Mouse (Mus musculus) hindbrain, embryonic 13.5 days (tissue): Measurements from ENCODE around the gene Gsto1. TPM values are rescaled to one million over a fixed set of nuclear protein-coding genes. Genes with fewer than 3 reads are reported as not detected.

Source experiments
- ATAC-seq: fragments of 200-750 bp; cut with Nextera tagmentation; 2 replicates; pipeline ENCODE4 v1.8.0; 2017; ENCODE audit warnings: moderate TSS enrichment; ENCODE audit not compliant: low FRiP score
- H3K27ac ChIP-seq: fragments of 300-500 bp; sonication (generic); 2 replicates; pipeline ENCODE4 v1.5.1; 2015; ENCODE audit warnings: inconsistent platforms, mild to moderate bottlenecking, moderate library complexity
- H3K27me3 ChIP-seq: fragments of 300-500 bp; sonication (generic); 2 replicates; pipeline ENCODE4 v1.6.1; 2015; ENCODE audit warnings: mild to moderate bottlenecking, inconsistent platforms
- H3K36me3 ChIP-seq: fragments of 300-500 bp; sonication (generic); 2 replicates; pipeline ENCODE4 v1.6.1; 2015; ENCODE audit warnings: mild to moderate bottlenecking, inconsistent platforms
- H3K4me1 ChIP-seq: fragments of 300-500 bp; sonication (generic); replicated peaks from 2 replicates; pipeline ENCODE4 v1.6.1; 2015; ENCODE audit warnings: inconsistent platforms
- H3K4me2 ChIP-seq: fragments of 300-500 bp; sonication (generic); 2 replicates; pipeline ENCODE4 v1.6.1; 2015; ENCODE audit warnings: inconsistent platforms, mild to moderate bottlenecking, moderate library complexity
- H3K4me3 ChIP-seq: fragments of 300-500 bp; sonication (generic); 2 replicates; pipeline ENCODE4 v1.5.1; 2015; ENCODE audit warnings: mild to moderate bottlenecking, inconsistent platforms
- H3K9ac ChIP-seq: fragments of 300-500 bp; sonication (generic); 2 replicates; pipeline ENCODE4 v1.6.1; 2015; ENCODE audit warnings: mild to moderate bottlenecking, inconsistent platforms
- H3K9me3 ChIP-seq: fragments of 300-500 bp; sonication (generic); 2 replicates; pipeline ENCODE4 v1.6.1; 2016; ENCODE audit warnings: inconsistent platforms
- WGBS: fragments of 180-500 bp; shearing (Covaris S2); methylation state at CpG from one replicate; pipeline ENCODE4 v1.1.7; 2015; 5-methylcytosine and 5-hydroxymethylcytosine counted together
- polyA plus RNA-seq: library from polyadenylated mRNA; unstranded; fragments of >200 nt; fragmentation: Nextera tagmentation; extraction: Ambion mirVana; gene quantifications from 2 replicates; pipeline ENCODE4 v1.2.1, GENCODE M21; 2015

Gsto1 gene
- polyA plus RNA-seq, result 117 and 118 TPM in 2 replicates

- ATAC-seq, result peak; percentile 94
- Histone ChIP-seq H3K4me2 (peak within 1 kb of the TSS; percentile 95), H3K9me3 (no peaks in the 10 kb centered on the region), H3K9ac (peak within 1 kb of the TSS; percentile 84), H3K4me1 (peaks cover 29% of the 10 kb centered on the region), H3K4me3 (peak within 1 kb of the TSS; percentile 73), H3K36me3 (peaks cover 13% of the 10 kb centered on the region; the same call in 1 of the 2 replicates), H3K27ac (peak within 1 kb of the TSS; percentile 64), H3K27me3 (no peaks in the 10 kb centered on the region)
- WGBS, result under 1% methylated on average over 60 of the region's 60 CpGs
These were observed at the start of gene Gsto1 for GRCm38 (mm10) chr19:47854796-47855783. TSS of gene Gsto1 (plus strand) at chr19:47854970.

GRCm38 (mm10) chr19:47812091-47812490, 42.7 kb upstream of the Gsto1 start:
- H3K4me3 ChIP-seq, result no peak overlapping the region
- no peaks in the 10 kb centered on the region for H3K9me3 ChIP-seq
- H3K36me3 ChIP-seq, result no peaks in the 10 kb centered on the region
- no peaks in the 10 kb centered on the region for H3K27me3 ChIP-seq
- no peak for ATAC-seq
- no peaks in the 10 kb centered on the region for H3K4me1 ChIP-seq
- H3K27ac ChIP-seq, result no peak overlapping the region
- H3K9ac ChIP-seq, result no peak overlapping the region
- no peak overlapping the region for H3K4me2 ChIP-seq
- WGBS, result 81% methylated on average over 10 of the region's 10 CpGs

- H3K36me3 ChIP-seq, result no peaks in the 10 kb centered on the region
- H3K4me3 ChIP-seq, result no peak overlapping the region
- 93% methylated on average over 5 of the region's 5 CpGs for WGBS
- no peak overlapping the region for H3K4me2 ChIP-seq
- H3K27ac ChIP-seq, result no peak overlapping the region
- no peak for ATAC-seq
- H3K9ac ChIP-seq, result no peak overlapping the region
- H3K9me3 ChIP-seq, result no peaks in the 10 kb centered on the region
- H3K27me3 ChIP-seq, result no peaks in the 10 kb centered on the region
- no peaks in the 10 kb centered on the region for H3K4me1 ChIP-seq
These were observed 40.0 kb upstream of the Gsto1 start for GRCm38 (mm10) chr19:47814721-47815120.

GRCm38 (mm10) chr19:47817692-47818091, 37.1 kb upstream of the Gsto1 start:
- ATAC-seq, result no peak
- 89% methylated on average over 9 of the region's 9 CpGs for WGBS

GRCm38 (mm10) chr19:47820832-47821493, 33.8 kb upstream of the Gsto1 start:
- no peak for ATAC-seq

More at GRCm38 (mm10) chr19:47817692-47818091, 37.1 kb upstream of the Gsto1 start:
- H3K36me3 ChIP-seq, result no peaks in the 10 kb centered on the region
- H3K4me1 ChIP-seq, result peaks cover 4% of the 10 kb centered on the region
- no peaks in the 10 kb centered on the region for H3K9me3 ChIP-seq
- no peak overlapping the region for H3K9ac ChIP-seq
- no peak overlapping the region for H3K4me2 ChIP-seq
- H3K4me3 ChIP-seq, result no peak overlapping the region
- H3K27me3 ChIP-seq, result peaks cover 5% of the 10 kb centered on the region; the same call in 1 of the 2 replicates
- H3K27ac ChIP-seq, result no peak overlapping the region

GRCm38 (mm10) chr19:47821494-47821872, 33.3 kb upstream of the Gsto1 start:
- ATAC-seq, result no peak
- Histone ChIP-seq H3K4me1 (peaks cover 4% of the 10 kb centered on the region), H3K4me3 (no peak overlapping the region), H3K4me2 (no peak overlapping the region), H3K36me3 (no peaks in the 10 kb centered on the region), H3K9ac (no peak overlapping the region), H3K9me3 (no peaks in the 10 kb centered on the region), H3K27me3 (peaks cover 11% of the 10 kb centered on the region; the same call in 1 of the 2 replicates), H3K27ac (no peak overlapping the region)
- 60% methylated on average over 7 of the region's 7 CpGs for WGBS

More at GRCm38 (mm10) chr19:47820832-47821493, 33.8 kb upstream of the Gsto1 start:
- H3K4me3 ChIP-seq, result no peak overlapping the region
- H3K4me1 ChIP-seq, result peaks cover 4% of the 10 kb centered on the region
- no peaks in the 10 kb centered on the region for H3K9me3 ChIP-seq
- H3K36me3 ChIP-seq, result no peaks in the 10 kb centered on the region
- H3K27ac ChIP-seq, result no peak overlapping the region
- 15% methylated on average over 7 of the region's 9 CpGs for WGBS
- H3K4me2 ChIP-seq, result no peak overlapping the region
- H3K9ac ChIP-seq, result no peak overlapping the region
- H3K27me3 ChIP-seq, result peaks cover 11% of the 10 kb centered on the region; the same call in 1 of the 2 replicates

- WGBS, result 22% methylated on average over 8 of the region's 8 CpGs
- Histone ChIP-seq H3K4me2 (peak overlapping the region; percentile 26; the same call in 1 of the 2 replicates), H3K9ac (0 out of 2 replicates have a peak overlapping the region, but pooled peaks have one; percentile 24), H3K27me3 (peaks cover 11% of the 10 kb centered on the region; the same call in 1 of the 2 replicates), H3K27ac (no peak overlapping the region), H3K4me1 (peaks cover 4% of the 10 kb centered on the region), H3K36me3 (no peaks in the 10 kb centered on the region), H3K9me3 (no peaks in the 10 kb centered on the region), H3K4me3 (no peak overlapping the region)
- no peak for ATAC-seq
These were observed 32.5 kb upstream of the Gsto1 start for GRCm38 (mm10) chr19:47822143-47822796.

- no peak for ATAC-seq
- 84% methylated on average over 5 of the region's 5 CpGs for WGBS
- H3K4me3 ChIP-seq, result no peak overlapping the region
- H3K4me1 ChIP-seq, result peaks cover 4% of the 10 kb centered on the region
- H3K27me3 ChIP-seq, result peaks cover 11% of the 10 kb centered on the region; the same call in 1 of the 2 replicates
- H3K9me3 ChIP-seq, result no peaks in the 10 kb centered on the region
- no peak overlapping the region for H3K4me2 ChIP-seq
- H3K36me3 ChIP-seq, result no peaks in the 10 kb centered on the region
- no peak overlapping the region for H3K27ac ChIP-seq
- no peak overlapping the region for H3K9ac ChIP-seq
These were observed 30.7 kb upstream of the Gsto1 start for GRCm38 (mm10) chr19:47824026-47824425.

GRCm38 (mm10) chr19:47829913-47830450, 24.8 kb upstream of the Gsto1 start:
- no peaks in the 10 kb centered on the region for H3K36me3 ChIP-seq
- H3K9ac ChIP-seq, result no peak overlapping the region
- 88% methylated on average over 14 of the region's 14 CpGs for WGBS
- no peak overlapping the region for H3K27ac ChIP-seq
- 0 out of 2 replicates have a peak, but pooled peaks cover 3% of the 10 kb centered on the region for H3K27me3 ChIP-seq
- no peak overlapping the region for H3K4me3 ChIP-seq
- no peaks in the 10 kb centered on the region for H3K9me3 ChIP-seq
- ATAC-seq, result no peak
- no peaks in the 10 kb centered on the region for H3K4me1 ChIP-seq
- no peak overlapping the region for H3K4me2 ChIP-seq

- Histone ChIP-seq H3K4me2 (no peak overlapping the region), H3K9me3 (no peaks in the 10 kb centered on the region), H3K4me3 (no peak overlapping the region), H3K27me3 (0 out of 2 replicates have a peak, but pooled peaks cover 3% of the 10 kb centered on the region), H3K9ac (no peak overlapping the region), H3K27ac (no peak overlapping the region), H3K36me3 (no peaks in the 10 kb centered on the region), H3K4me1 (no peaks in the 10 kb centered on the region)
- no peak for ATAC-seq
- 98% methylated on average over 8 of the region's 8 CpGs for WGBS
These were observed 23.7 kb upstream of the Gsto1 start for GRCm38 (mm10) chr19:47831111-47831510.

- H3K27me3 ChIP-seq, result 0 out of 2 replicates have a peak, but pooled peaks cover 6% of the 10 kb centered on the region
- ATAC-seq, result no peak
- no peak overlapping the region for H3K27ac ChIP-seq
- no peaks in the 10 kb centered on the region for H3K36me3 ChIP-seq
- H3K4me1 ChIP-seq, result no peaks in the 10 kb centered on the region
- no peaks in the 10 kb centered on the region for H3K9me3 ChIP-seq
- H3K4me3 ChIP-seq, result no peak overlapping the region
- no peak overlapping the region for H3K4me2 ChIP-seq
- H3K9ac ChIP-seq, result no peak overlapping the region
- 86% methylated on average over 16 of the region's 16 CpGs for WGBS
These were observed 22.5 kb upstream of the Gsto1 start for GRCm38 (mm10) chr19:47832316-47832715.
